Mouse (Mus musculus) hindbrain, embryonic 11.5 days (tissue): ENCODE measurements at regions not wholly inside any gene's neighbourhood (a gene's known extent, or its start where the extent isn't known, plus 50 kb on each side); places are given as distances from the start of the nearest gene placed in this dataset.

Experiments used
- ATAC-seq: fragments of 200-750 bp; cut with Nextera tagmentation; 2 replicates; pipeline ENCODE4 v1.8.0; 2017; ENCODE audit warnings: mild to moderate bottlenecking, moderate TSS enrichment, moderate library complexity; ENCODE audit not compliant: low FRiP score
- DNase-seq: peaks from one replicate; pipeline ENCODE4 v3.0.0-alpha.2; 2015; ENCODE audit warnings: low spot score
- H3K27ac ChIP-seq: fragments of 300-500 bp; sonication (generic); 2 replicates; pipeline ENCODE4 v1.5.1; 2014; ENCODE audit warnings: mild to moderate bottlenecking, low read depth, low read length
- H3K27me3 ChIP-seq: fragments of 300-500 bp; sonication (generic); 2 replicates; pipeline ENCODE4 v1.6.1; 2014; ENCODE audit warnings: mild to moderate bottlenecking, low read length, moderate library complexity, mixed read lengths; ENCODE audit not compliant: control insufficient read depth, insufficient read depth
- H3K36me3 ChIP-seq: fragments of 300-500 bp; sonication (generic); 2 replicates; pipeline ENCODE4 v1.6.1; 2014; ENCODE audit warnings: mild to moderate bottlenecking, low read length, moderate library complexity, mixed read lengths; ENCODE audit not compliant: control insufficient read depth, insufficient read depth
- H3K4me1 ChIP-seq: fragments of 300-500 bp; sonication (generic); replicated peaks from 2 replicates; pipeline ENCODE4 v1.6.1; 2014; ENCODE audit warnings: low read length, mixed read lengths; ENCODE audit not compliant: control insufficient read depth, insufficient read depth
- H3K4me2 ChIP-seq: fragments of 300-500 bp; sonication (generic); replicated peaks from 2 replicates; pipeline ENCODE4 v1.6.1; 2014; ENCODE audit warnings: mild to moderate bottlenecking, low read depth, low read length
- H3K4me3 ChIP-seq: fragments of 300-500 bp; sonication (generic); 2 replicates; pipeline ENCODE4 v1.5.1; 2014; ENCODE audit warnings: low read depth, low read length
- H3K9ac ChIP-seq: fragments of 300-500 bp; sonication (generic); 2 replicates; pipeline ENCODE4 v1.6.1; 2014; ENCODE audit warnings: low read depth, low read length
- H3K9me3 ChIP-seq: fragments of 300-500 bp; sonication (generic); 2 replicates; pipeline ENCODE4 v1.6.1; 2016; ENCODE audit warnings: low read length; ENCODE audit not compliant: control insufficient read depth
- WGBS: fragments of 180-500 bp; shearing (Covaris S2); extraction: QIAGEN DNeasy Blood & Tissue Kit; methylation state at CpG from one replicate; pipeline ENCODE4 v1.1.7; 2014; 5-methylcytosine and 5-hydroxymethylcytosine counted together

- H3K36me3 ChIP-seq, result no peaks in the 10 kb centered on the region
- H3K9me3 ChIP-seq, result no peaks in the 10 kb centered on the region
- 83% methylated on average over 2 of the region's 2 CpGs for WGBS
- no peak for ATAC-seq
- no peak overlapping the region for H3K9ac ChIP-seq
- no peaks in the 10 kb centered on the region for H3K4me1 ChIP-seq
- no peaks in the 10 kb centered on the region for H3K27me3 ChIP-seq
- peak; percentile 45 for DNase-seq
- H3K4me3 ChIP-seq, result no peak overlapping the region
- H3K4me2 ChIP-seq, result no peak overlapping the region
- H3K27ac ChIP-seq, result no peak overlapping the region
Observed at GRCm38 (mm10) chr8:114074122-114074521, 59.2 kb upstream of the Nudt7 start.

- Histone ChIP-seq H3K27ac (no peak overlapping the region), H3K27me3 (no peaks in the 10 kb centered on the region), H3K4me1 (no peaks in the 10 kb centered on the region), H3K9me3 (no peaks in the 10 kb centered on the region), H3K9ac (no peak overlapping the region), H3K4me3 (no peak overlapping the region), H3K4me2 (no peak overlapping the region), H3K36me3 (no peaks in the 10 kb centered on the region)
- 91% methylated on average over 5 of the region's 5 CpGs for whole genome bisulfite sequencing
- no peak for ATAC-seq
- DNase-seq, result no peak
Observed at GRCm38 (mm10) chr8:114076701-114077100, 56.7 kb upstream of the Nudt7 start.

GRCm38 (mm10) chr8:114081049-114081756 lies 52.2 kb upstream of the Nudt7 start:
- Histone ChIP-seq H3K27ac (no peak overlapping the region), H3K27me3 (no peaks in the 10 kb centered on the region), H3K4me1 (no peaks in the 10 kb centered on the region), H3K4me3 (no peak overlapping the region), H3K9ac (no peak overlapping the region), H3K9me3 (no peaks in the 10 kb centered on the region), H3K4me2 (no peak overlapping the region), H3K36me3 (no peaks in the 10 kb centered on the region)
- 15% methylated on average over 10 of the region's 10 CpGs for WGBS
- DNase-seq (peak; percentile 76), ATAC-seq (peak; percentile 67)

GRCm38 (mm10) chr8:114081757-114082059 lies 51.6 kb upstream of the Nudt7 start:
- H3K4me1 ChIP-seq, result no peaks in the 10 kb centered on the region
- no peaks in the 10 kb centered on the region for H3K27me3 ChIP-seq
- no peak overlapping the region for H3K27ac ChIP-seq
- ATAC-seq (peak; percentile 30; the same call in 1 of the 2 replicates), DNase-seq (no peak)
- no peaks in the 10 kb centered on the region for H3K9me3 ChIP-seq
- H3K4me3 ChIP-seq, result no peak overlapping the region
- no peaks in the 10 kb centered on the region for H3K36me3 ChIP-seq
- no peak overlapping the region for H3K4me2 ChIP-seq
- no peak overlapping the region for H3K9ac ChIP-seq
- 73% methylated on average over 3 of the region's 3 CpGs for WGBS
